8 mouse cellular contexts compared by ENCODE assay signal in genomic region chr3:107694256-107694900, GRCm38 (mm10). TPM values are rescaled to one million over a fixed set of nuclear protein-coding genes. Genes with fewer than 3 reads are reported as not detected.
A peak's percentile ranks its signal among the peaks of the same experiment; 100 is the strongest.
DNase-seq lines count a peak whose midpoint lies in the region; ATAC-seq and TF ChIP-seq lines count a peak whose summit lies in the region.

No protein-coding gene starts in this region.

- H3K9ac ChIP-seq in heart, embryonic 12.5 days, result no peak overlapping the region
- peak overlapping the region; percentile 96; the same call in 1 of the 2 replicates for H3K9ac ChIP-seq in forebrain, embryonic 14.5 days (ENCODE audit: low read length)
- H3K9ac ChIP-seq in liver, embryonic 13.5 days, result peak overlapping the region; percentile 94

- no peak overlapping the region for H3K27ac ChIP-seq in heart, embryonic 12.5 days (ENCODE audit: poor library complexity, severe bottlenecking)
- no peak overlapping the region for H3K27ac ChIP-seq in forebrain, embryonic 14.5 days (ENCODE audit: low read depth, low read length)
- no peak overlapping the region for H3K27ac ChIP-seq in liver, embryonic 13.5 days

- no peak for DNase-seq in heart, adult 18-20 months
- DNase-seq in forebrain, embryonic 14.5 days (ENCODE audit: low spot score), result no peak
- no peak for DNase-seq in liver, embryonic 13.5 days
- no peak for DNase-seq in natural killer cell, adult 2 months (ENCODE audit: low spot score in 2 of 2)
- DNase-seq in urinary bladder, postnatal 25 days (ENCODE audit: low spot score), result no peak
- DNase-seq in urinary bladder, adult 2 months (ENCODE audit: low spot score), result no peak

- peaks cover 67% of the 10 kb centered on the region for H3K79me3 ChIP-seq in C2C12 (ENCODE audit: low read depth)

- H3K4me3 ChIP-seq in heart, embryonic 12.5 days, result peak overlapping the region; percentile 95
- H3K4me3 ChIP-seq in C2C12 (ENCODE audit: insufficient read depth, poor library complexity, severe bottlenecking), result peak overlapping the region; percentile 85
- H3K4me3 ChIP-seq in forebrain, embryonic 14.5 days (ENCODE audit: low read depth, low read length), result peak overlapping the region; percentile 87
- H3K4me3 ChIP-seq in liver, embryonic 13.5 days (replicated peaks), result peak overlapping the region; percentile 93

- no peaks in the 10 kb centered on the region for H3K27me3 ChIP-seq in heart, embryonic 12.5 days (replicated peaks)
- no peaks in the 10 kb centered on the region for H3K27me3 ChIP-seq in C2C12 (ENCODE audit: control insufficient read depth, insufficient read depth, insufficient read length)
- H3K27me3 ChIP-seq in forebrain, embryonic 14.5 days (replicated peaks; ENCODE audit: control insufficient read depth, insufficient read depth, low read length), result no peaks in the 10 kb centered on the region
- H3K27me3 ChIP-seq in liver, embryonic 13.5 days, result no peaks in the 10 kb centered on the region

- no peak overlapping the region for H3ac ChIP-seq in C2C12 (ENCODE audit: control insufficient read depth, insufficient read length, low read depth)

- H3K79me2 ChIP-seq in C2C12 (ENCODE audit: control insufficient read depth, insufficient read depth), result peaks cover 70% of the 10 kb centered on the region

- peak overlapping the region; percentile 85 for H3K4me2 ChIP-seq in heart, embryonic 12.5 days
- peak overlapping the region; percentile 76 for H3K4me2 ChIP-seq in forebrain, embryonic 14.5 days (ENCODE audit: low read length)
- H3K4me2 ChIP-seq in liver, embryonic 13.5 days, result peak overlapping the region; percentile 81

- H3K9me3 ChIP-seq in heart, embryonic 12.5 days (replicated peaks), result no peaks in the 10 kb centered on the region
- H3K9me3 ChIP-seq in forebrain, embryonic 14.5 days (replicated peaks; ENCODE audit: control insufficient read depth, low read length), result no peaks in the 10 kb centered on the region
- no peaks in the 10 kb centered on the region for H3K9me3 ChIP-seq in liver, embryonic 13.5 days (replicated peaks)

- H3K4me1 ChIP-seq in heart, embryonic 12.5 days (replicated peaks), result peaks cover 31% of the 10 kb centered on the region
- peaks cover 33% of the 10 kb centered on the region for H3K4me1 ChIP-seq in forebrain, embryonic 14.5 days (ENCODE audit: control insufficient read depth, insufficient read depth, low read length)
- peaks cover 47% of the 10 kb centered on the region for H3K4me1 ChIP-seq in liver, embryonic 13.5 days (replicated peaks)

- 59% methylated on average over 2 of the region's 2 CpGs for WGBS in heart, embryonic 12.5 days
- 67% methylated on average over 2 of the region's 2 CpGs for WGBS in forebrain, embryonic 14.5 days
- WGBS in liver, embryonic 13.5 days (ENCODE audit: insufficient replicate concordance), result 45% methylated on average over 2 of the region's 2 CpGs

- no peak for TF ChIP-seq CTCF in C2C12 (IDR thresholded peaks at IDR 0.05; ENCODE audit: control insufficient read depth, insufficient read depth, insufficient read length)

- ATAC-seq in heart, embryonic 12.5 days (ENCODE audit: insufficient number of reproducible peaks, low FRiP score), result no peak
- ATAC-seq in forebrain, embryonic 14.5 days, result no peak
- no peak for ATAC-seq in liver, embryonic 13.5 days (ENCODE audit: low read depth)

- H3K36me3 ChIP-seq in heart, embryonic 12.5 days, result no peaks in the 10 kb centered on the region
- H3K36me3 ChIP-seq in C2C12 (ENCODE audit: control insufficient read depth, insufficient read depth), result peaks cover 35% of the 10 kb centered on the region
- no peaks in the 10 kb centered on the region for H3K36me3 ChIP-seq in forebrain, embryonic 14.5 days (ENCODE audit: control insufficient read depth, insufficient read depth, low read length)
- no peaks in the 10 kb centered on the region for H3K36me3 ChIP-seq in liver, embryonic 13.5 days

TF ChIP-seq in C2C12, 6 proteins besides CTCF, POLR2A, EP300 and RAD21:
- TF ChIP-seq MYOD1 (IDR thresholded peaks at IDR 0.05; ENCODE audit: control insufficient read depth, insufficient read length, low read depth), result no peak
- TF ChIP-seq MAX (IDR thresholded peaks at IDR 0.05), result no peak
- no peak for TF ChIP-seq CEBPB (IDR thresholded peaks at IDR 0.05; ENCODE audit: low read depth)
- TF ChIP-seq MYOG (IDR thresholded peaks at IDR 0.05; ENCODE audit: control insufficient read depth, extremely low read depth, insufficient read length), result no peak
- no peak for TF ChIP-seq USF1 (IDR thresholded peaks at IDR 0.05; ENCODE audit: low read depth)
- no peak for TF ChIP-seq FOSL1 (IDR thresholded peaks at IDR 0.05; ENCODE audit: insufficient read depth, low read length, poor library complexity, severe bottlenecking)

RNA-seq across cellular contexts. Expression of gene Ahcyl1, which starts 2.0 kb away (rescaled TPM):
- polyA plus RNA-seq in heart, embryonic 12.5 days (2016; fragmentation: Nextera tagmentation; extraction: Ambion mirVana), result 69.3 and 74.0 TPM in 2 replicates
- 10 to 100 TPM; 73.1 to 90.9 TPM for total RNA-seq in heart, adult 18-20 months (2021)
- polyA plus RNA-seq in C2C12 (2012; fragmentation: generic; extraction: Trizol), result 72.1 TPM
- polyA plus RNA-seq in forebrain, embryonic 14.5 days (2014; fragmentation: Nextera tagmentation; extraction: Ambion mirVana), result 104 and 105 TPM in 2 replicates
- polyA plus RNA-seq in liver, embryonic 13.5 days (2015; fragmentation: Nextera tagmentation; extraction: Ambion mirVana), result 28.2 and 32.2 TPM in 2 replicates
- 101 and 110 TPM in 2 replicates for polyA plus RNA-seq in urinary bladder, adult 2 months (2012; rRNA removed)
